Mouse (Mus musculus) hindbrain, embryonic 12.5 days (tissue): ENCODE measurements around the gene Prss8. TPM values are rescaled to one million over a fixed set of nuclear protein-coding genes. Genes with fewer than 3 reads are reported as not detected.
"Not testable (repeated sequence)": the region's sequence is repeated elsewhere in the genome, so short reads cannot be mapped to it uniquely, and the experiment has no call there.

Experiments
- ATAC-seq: fragments of 200-750 bp; cut with Nextera tagmentation; 2 replicates; pipeline ENCODE4 v1.8.0; 2017; ENCODE audit warnings: moderate TSS enrichment; ENCODE audit not compliant: low FRiP score
- H3K27ac ChIP-seq: fragments of 300-500 bp; sonication (generic); 2 replicates; pipeline ENCODE4 v1.5.1; 2016; ENCODE audit warnings: mild to moderate bottlenecking
- H3K27me3 ChIP-seq: fragments of 300-500 bp; sonication (generic); 2 replicates; pipeline ENCODE4 v1.6.1; 2016; ENCODE audit warnings: mild to moderate bottlenecking
- H3K36me3 ChIP-seq: fragments of 300-500 bp; sonication (generic); 2 replicates; pipeline ENCODE4 v1.6.1; 2016; ENCODE audit warnings: mild to moderate bottlenecking
- H3K4me1 ChIP-seq: fragments of 300-500 bp; sonication (generic); 2 replicates; pipeline ENCODE4 v1.6.1; 2016
- H3K4me2 ChIP-seq: fragments of 300-500 bp; sonication (generic); replicated peaks from 2 replicates; pipeline ENCODE4 v1.6.1; 2016; ENCODE audit warnings: mild to moderate bottlenecking
- H3K4me3 ChIP-seq: fragments of 300-500 bp; sonication (generic); 2 replicates; pipeline ENCODE4 v1.5.1; 2016; ENCODE audit warnings: mild to moderate bottlenecking
- H3K9ac ChIP-seq: fragments of 300-500 bp; sonication (generic); 2 replicates; pipeline ENCODE4 v1.6.1; 2016; ENCODE audit warnings: mild to moderate bottlenecking, moderate library complexity
- H3K9me3 ChIP-seq: fragments of 300-500 bp; sonication (generic); replicated peaks from 2 replicates; pipeline ENCODE4 v1.6.1; 2016; ENCODE audit warnings: mild to moderate bottlenecking
- WGBS: fragments of 180-500 bp; shearing (Covaris S2); methylation state at CpG from one replicate; pipeline ENCODE4 v1.1.7; 2016; 5-methylcytosine and 5-hydroxymethylcytosine counted together
- polyA plus RNA-seq: library from polyadenylated mRNA; unstranded; fragments of >200 nt; fragmentation: Nextera tagmentation; extraction: Ambion mirVana; gene quantifications from 2 replicates; pipeline ENCODE4 v1.2.1, GENCODE M21; 2016

Gene Prss8
- polyA plus RNA-seq, result 4.2 and 7.3 TPM in 2 replicates

DNA sequence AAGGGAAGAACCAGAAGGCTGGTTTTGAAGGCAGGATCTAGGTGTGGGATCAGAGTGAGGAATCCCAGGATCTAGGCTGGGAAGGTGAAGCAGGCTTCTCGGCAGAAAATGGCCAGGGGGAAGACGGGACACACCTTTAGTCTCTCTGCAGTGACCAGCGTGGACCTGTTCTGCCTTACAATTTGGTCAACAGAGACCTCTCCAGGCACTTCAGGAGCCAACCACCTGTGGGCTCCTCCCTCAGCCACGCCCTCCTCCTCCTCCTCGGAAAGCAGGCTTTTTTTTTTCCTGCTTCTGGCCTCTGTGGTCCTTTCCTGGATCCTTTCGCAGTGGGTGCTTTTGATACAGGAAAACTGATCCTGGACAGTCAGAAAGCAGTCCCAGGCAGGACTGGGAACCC is at the start of gene Prss8:
Gene Prss8, minus strand, starts transcription at position 182 of the 400 bp plus-strand sequence.
- Histone ChIP-seq H3K36me3 (peaks cover 17% of the 10 kb centered on the region), H3K9me3 (no peaks in the 10 kb centered on the region), H3K4me2 (peak within 1 kb of the TSS; percentile 27), H3K4me3 (peak within 1 kb of the TSS; percentile 23), H3K4me1 (peaks cover 23% of the 10 kb centered on the region), H3K9ac (0 out of 2 replicates have a peak within 1 kb of the TSS, but pooled peaks have one; percentile 8), H3K27me3 (peaks cover 35% of the 10 kb centered on the region), H3K27ac (no peak within 1 kb of the TSS)
- no peak for ATAC-seq
- 19% methylated on average over 6 of the region's 6 CpGs for whole genome bisulfite sequencing

DNA sequence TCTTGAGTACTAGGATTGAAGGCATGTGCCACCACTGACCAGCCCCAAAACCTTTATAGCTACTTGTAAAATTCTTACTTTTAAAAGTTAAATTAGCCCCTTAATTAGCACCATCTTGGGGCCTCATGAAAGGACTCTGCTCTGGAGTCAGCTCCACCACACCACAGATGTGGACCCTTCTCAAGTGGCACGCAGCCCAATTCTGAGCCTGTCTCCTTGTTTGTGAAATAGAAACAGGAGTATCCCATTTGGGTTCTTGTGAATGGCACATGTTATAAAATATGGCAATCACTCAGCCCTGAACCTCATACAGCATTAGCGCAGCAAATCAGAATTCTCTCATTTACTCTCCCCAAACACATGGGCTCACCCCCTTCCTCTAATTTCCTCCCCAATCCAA is 49.0 kb upstream of the Prss8 start:
- Histone ChIP-seq H3K4me3 (no peak overlapping the region), H3K9ac (no peak overlapping the region), H3K4me2 (no peak overlapping the region), H3K27ac (no peak overlapping the region), H3K4me1 (no peaks in the 10 kb centered on the region), H3K27me3 (no peaks in the 10 kb centered on the region), H3K36me3 (peaks cover 96% of the 10 kb centered on the region), H3K9me3 (no peaks in the 10 kb centered on the region)
- WGBS, result 100% methylated on average over 2 of the region's 2 CpGs
- no peak for ATAC-seq

DNA sequence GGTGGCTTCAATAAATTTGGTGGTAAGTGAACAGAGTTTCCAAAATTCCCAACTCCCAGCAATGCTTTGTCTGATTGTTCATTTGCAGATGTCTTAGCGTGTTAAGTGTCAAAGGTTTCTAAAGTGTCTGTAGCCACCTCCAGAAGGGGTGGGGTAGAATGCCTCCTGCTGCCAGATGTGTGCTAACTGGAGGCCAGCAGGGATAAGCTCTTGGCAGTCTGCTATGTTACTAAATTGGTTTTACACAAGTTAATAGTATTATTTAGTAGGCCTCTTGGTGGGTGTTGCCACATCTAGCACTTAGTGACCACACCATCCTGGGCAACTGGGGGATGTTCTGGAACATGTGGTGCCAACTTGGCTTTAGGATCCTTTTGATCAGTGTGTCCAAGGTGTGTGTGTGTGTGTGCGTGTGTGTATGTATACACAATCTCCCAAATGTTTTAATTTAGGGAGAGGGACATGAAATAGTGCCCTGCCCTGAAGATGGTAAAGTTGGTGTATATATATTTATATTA is 44.6 kb upstream of the Prss8 start:
- Histone ChIP-seq H3K4me1 (peaks cover 9% of the 10 kb centered on the region), H3K36me3 (peaks cover 92% of the 10 kb centered on the region), H3K4me3 (no peak overlapping the region), H3K9me3 (no peaks in the 10 kb centered on the region), H3K27ac (no peak overlapping the region), H3K4me2 (no peak overlapping the region), H3K9ac (no peak overlapping the region), H3K27me3 (no peaks in the 10 kb centered on the region)
- WGBS, result 88% methylated on average over 2 of the region's 2 CpGs
- no peak for ATAC-seq

DNA sequence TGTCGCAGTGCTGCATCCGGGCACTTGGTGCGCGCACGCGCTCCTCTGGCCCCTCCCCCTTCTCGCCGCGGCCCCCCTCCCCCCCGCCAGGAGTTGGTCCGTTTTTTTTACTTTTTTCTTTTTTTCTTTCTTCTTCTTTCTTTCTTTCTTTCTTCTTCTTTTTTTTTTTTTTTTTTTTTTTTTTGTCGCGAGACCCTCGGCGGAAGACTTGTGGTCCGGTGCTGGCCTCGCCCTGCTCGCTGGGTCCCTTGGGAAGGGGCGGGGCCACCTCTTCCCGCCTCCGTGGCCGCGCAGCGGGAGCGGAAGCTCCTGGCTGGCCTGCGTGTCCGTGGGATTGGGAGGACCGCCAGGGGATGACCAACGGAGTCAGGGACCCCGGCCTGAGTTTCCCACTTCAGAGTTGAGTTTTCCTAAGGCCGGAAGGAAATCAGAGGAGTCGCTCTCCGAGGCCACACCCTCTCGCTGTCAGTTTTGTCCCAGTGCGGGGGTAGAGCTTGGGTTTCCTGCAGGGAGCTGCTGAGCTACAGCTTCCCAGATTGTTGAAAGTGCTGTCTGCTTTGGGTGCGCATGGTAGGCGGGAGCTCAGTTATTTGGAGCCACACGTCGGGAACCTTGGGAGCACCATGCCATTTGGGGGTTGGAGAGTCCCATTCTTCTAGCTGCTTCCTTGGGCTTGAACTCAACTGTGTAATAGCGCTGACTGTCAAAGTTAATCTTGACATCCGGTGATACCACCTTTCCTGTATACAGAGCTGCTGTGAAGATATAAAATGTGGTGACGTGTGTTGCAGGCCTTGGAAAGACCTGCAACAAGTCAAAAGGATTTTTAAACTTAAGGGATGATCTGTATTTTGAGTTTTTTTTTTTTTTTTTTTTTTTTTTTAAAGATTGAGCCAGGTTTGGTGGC is 38.3 kb upstream of the Prss8 start:
- Histone ChIP-seq H3K36me3 (peaks cover 36% of the 10 kb centered on the region), H3K4me1 (peaks cover 20% of the 10 kb centered on the region), H3K9ac (peak overlapping the region; percentile 99), H3K27me3 (no peaks in the 10 kb centered on the region), H3K9me3 (no peaks in the 10 kb centered on the region), H3K4me3 (peak overlapping the region; percentile 95), H3K4me2 (peak overlapping the region; percentile 90), H3K27ac (peak overlapping the region; percentile 98)
- WGBS, result under 1% methylated on average over 42 of the region's 42 CpGs
- peak; percentile 49; the same call in 1 of the 2 replicates for ATAC-seq

- peak within 1 kb of the TSS; percentile 95 for H3K4me3 ChIP-seq
- H3K36me3 ChIP-seq, result peaks cover 27% of the 10 kb centered on the region
- H3K9me3 ChIP-seq, result no peaks in the 10 kb centered on the region
- peak; percentile 95 for ATAC-seq
- H3K4me2 ChIP-seq, result peak within 1 kb of the TSS; percentile 90
- WGBS, result under 1% methylated on average over 92 of the region's 92 CpGs
- peak within 1 kb of the TSS; percentile 99 for H3K9ac ChIP-seq
- peak within 1 kb of the TSS; percentile 98 for H3K27ac ChIP-seq
- no peaks in the 10 kb centered on the region for H3K27me3 ChIP-seq
- H3K4me1 ChIP-seq, result peaks cover 20% of the 10 kb centered on the region
These were observed 37.4 kb upstream of the Prss8 start, which contains the start of gene Fus for GRCm38 (mm10) chr7:127967004-127967921. Gene Fus, plus strand, starts transcription at chr7:127967457.

DNA sequence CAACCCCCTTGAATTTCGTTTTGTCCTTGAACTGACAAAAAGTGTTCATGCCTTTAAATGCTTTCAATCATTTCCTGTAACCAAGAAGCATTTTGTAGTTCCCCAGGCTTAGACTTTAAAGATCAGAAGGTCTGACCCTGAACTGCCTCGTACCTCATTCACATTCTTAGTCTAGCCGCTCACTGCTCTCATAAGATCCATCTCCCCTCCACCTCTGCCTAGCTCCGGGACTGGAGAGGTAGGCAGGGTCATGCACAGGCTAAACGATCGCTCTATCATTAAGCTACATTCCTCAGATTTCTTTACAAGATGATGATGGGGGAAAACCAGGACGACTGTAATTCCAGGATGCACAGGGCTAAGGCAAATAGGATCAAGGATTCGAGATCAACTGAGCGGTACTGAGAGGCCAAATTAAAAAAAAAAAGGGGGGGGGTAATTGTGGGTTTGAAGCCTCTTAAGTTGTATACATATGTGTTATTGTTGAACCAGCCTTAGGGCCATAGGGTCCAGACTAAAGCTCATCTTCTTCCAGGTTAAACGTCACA is 36.5 kb upstream of the Prss8 start:
- Histone ChIP-seq H3K9me3 (no peaks in the 10 kb centered on the region), H3K9ac (peak overlapping the region; percentile 99), H3K27me3 (no peaks in the 10 kb centered on the region), H3K36me3 (peaks cover 19% of the 10 kb centered on the region), H3K4me1 (peaks cover 20% of the 10 kb centered on the region), H3K4me2 (peak overlapping the region; percentile 66), H3K27ac (peak overlapping the region; percentile 98), H3K4me3 (peak overlapping the region; percentile 95)
- 15% methylated on average over 10 of the region's 10 CpGs for WGBS
- no peak; the same call in 1 of the 2 replicates for ATAC-seq

DNA sequence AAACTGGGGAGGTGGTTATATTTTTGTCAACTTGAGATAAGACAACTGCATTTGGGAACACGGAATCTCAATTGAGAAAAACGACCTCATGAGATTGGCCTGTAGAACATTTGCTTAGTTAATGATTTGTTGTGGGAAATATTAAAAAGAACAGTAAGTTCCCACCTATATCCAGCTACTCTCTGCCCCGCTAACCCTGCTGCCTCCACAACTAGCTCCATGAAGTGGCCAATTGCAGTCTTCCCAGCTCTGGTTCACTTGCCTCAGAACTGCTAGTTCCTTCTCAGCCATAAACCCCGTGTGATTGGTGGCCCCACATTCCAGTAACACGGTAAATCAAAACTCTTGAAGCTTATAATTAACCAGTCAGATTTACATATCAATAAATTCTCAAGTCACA is 29.5 kb upstream of the Prss8 start:
- Histone ChIP-seq H3K9ac (no peak overlapping the region), H3K4me2 (no peak overlapping the region), H3K4me1 (no peaks in the 10 kb centered on the region), H3K4me3 (no peak overlapping the region), H3K27me3 (no peaks in the 10 kb centered on the region; the same call in 1 of the 2 replicates), H3K27ac (no peak overlapping the region), H3K9me3 (no peaks in the 10 kb centered on the region), H3K36me3 (no peaks in the 10 kb centered on the region)
- whole genome bisulfite sequencing, result 65% methylated on average over 5 of the region's 5 CpGs
- ATAC-seq, result no peak

- no peak overlapping the region for H3K9ac ChIP-seq
- H3K4me3 ChIP-seq, result no peak overlapping the region
- 46% methylated on average over 13 of the region's 13 CpGs for WGBS
- no peaks in the 10 kb centered on the region for H3K4me1 ChIP-seq
- H3K27me3 ChIP-seq, result peaks cover 3% of the 10 kb centered on the region; the same call in 1 of the 2 replicates
- no peak for ATAC-seq
- no peak overlapping the region for H3K4me2 ChIP-seq
- H3K9me3 ChIP-seq, result no peaks in the 10 kb centered on the region
- no peaks in the 10 kb centered on the region for H3K36me3 ChIP-seq
- H3K27ac ChIP-seq, result no peak overlapping the region
These were observed 23.1 kb upstream of the Prss8 start for GRCm38 (mm10) chr7:127952864-127953581.

GRCm38 (mm10) chr7:127946470-127947023 is 16.6 kb upstream of the Prss8 start, which contains the start of gene Prss36:
Gene Prss36, minus strand, starts transcription at chr7:127946725.
- Histone ChIP-seq H3K36me3 (no peaks in the 10 kb centered on the region), H3K9me3 (no peaks in the 10 kb centered on the region), H3K9ac (no peak within 1 kb of the TSS), H3K4me3 (no peak within 1 kb of the TSS), H3K27me3 (peaks cover 36% of the 10 kb centered on the region), H3K4me1 (no peaks in the 10 kb centered on the region), H3K27ac (no peak within 1 kb of the TSS), H3K4me2 (no peak within 1 kb of the TSS)
- no peak for ATAC-seq
- WGBS, result 79% methylated on average over 6 of the region's 6 CpGs

DNA sequence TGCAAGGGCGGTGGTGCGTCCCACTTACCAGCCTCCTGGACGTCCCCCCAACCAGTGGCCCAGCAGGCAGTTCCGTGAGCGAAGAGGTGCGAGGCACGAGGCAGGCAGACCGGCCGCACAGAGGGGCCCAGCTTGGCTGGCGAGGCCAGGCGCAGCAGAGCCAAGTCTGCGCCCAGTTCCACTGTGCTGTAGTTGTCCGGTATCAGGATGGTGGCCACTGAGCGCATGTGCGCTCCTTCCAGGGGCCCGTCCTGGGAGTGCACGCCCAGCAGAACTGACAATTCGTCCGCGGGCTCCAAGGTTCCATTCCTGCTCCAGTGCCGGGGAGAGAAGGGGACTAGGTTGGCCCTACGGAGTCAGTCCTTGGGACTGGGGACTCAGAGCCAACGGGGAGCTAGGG is 14.7 kb upstream of the Prss8 start:
- H3K9ac ChIP-seq, result no peak overlapping the region
- H3K4me1 ChIP-seq, result no peaks in the 10 kb centered on the region
- peaks cover 36% of the 10 kb centered on the region for H3K27me3 ChIP-seq
- peak overlapping the region; percentile 31 for H3K4me2 ChIP-seq
- H3K27ac ChIP-seq, result no peak overlapping the region; the same call in 1 of the 2 replicates
- no peak overlapping the region for H3K4me3 ChIP-seq
- H3K9me3 ChIP-seq, result no peaks in the 10 kb centered on the region
- WGBS, result 11% methylated on average over 23 of the region's 23 CpGs
- no peaks in the 10 kb centered on the region for H3K36me3 ChIP-seq
- no peak for ATAC-seq

- H3K4me2 ChIP-seq, H3K9me3 ChIP-seq, H3K27ac ChIP-seq, H3K4me1 ChIP-seq, ATAC-seq, H3K36me3 ChIP-seq, H3K4me3 ChIP-seq, H3K9ac ChIP-seq: not testable (repeated sequence)
- WGBS, result 53% methylated on average over 2 of the region's 2 CpGs
- peaks cover 36% of the 10 kb centered on the region for H3K27me3 ChIP-seq
These were observed 12.2 kb upstream of the Prss8 start for GRCm38 (mm10) chr7:127942097-127942496.
